Mouse (Mus musculus) kidney, embryonic 14.5 days (tissue): ENCODE measurements around the gene Tex261. TPM values are rescaled to one million over a fixed set of nuclear protein-coding genes. Genes with fewer than 3 reads are reported as not detected.

ENCODE experiments used
- ATAC-seq: fragments of 200-750 bp; cut with Nextera tagmentation; 2 replicates; pipeline ENCODE4 v1.8.0; 2017; ENCODE audit warnings: moderate number of reproducible peaks, mild to moderate bottlenecking, moderate TSS enrichment, moderate library complexity; ENCODE audit not compliant: low FRiP score, low TSS enrichment
- H3K27ac ChIP-seq: fragments of 300-500 bp; sonication (generic); 2 replicates; pipeline ENCODE4 v1.5.1; 2014; ENCODE audit warnings: low read depth, mild to moderate bottlenecking, low read length, moderate library complexity, mixed read lengths
- H3K27me3 ChIP-seq: fragments of 300-500 bp; sonication (generic); 2 replicates; pipeline ENCODE4 v1.6.1; 2014; ENCODE audit warnings: mild to moderate bottlenecking, low read length; ENCODE audit not compliant: control insufficient read depth, insufficient read depth
- H3K36me3 ChIP-seq: fragments of 300-500 bp; sonication (generic); 2 replicates; pipeline ENCODE4 v1.6.1; 2014; ENCODE audit warnings: low read length, mixed read lengths; ENCODE audit not compliant: control insufficient read depth, insufficient read depth
- H3K4me1 ChIP-seq: fragments of 300-500 bp; sonication (generic); 2 replicates; pipeline ENCODE4 v1.6.1; 2014; ENCODE audit warnings: low read length, mixed read lengths; ENCODE audit not compliant: control insufficient read depth, insufficient read depth
- H3K4me2 ChIP-seq: fragments of 300-500 bp; sonication (generic); replicated peaks from 2 replicates; pipeline ENCODE4 v1.6.1; 2014; ENCODE audit warnings: low read depth, mild to moderate bottlenecking, low read length
- H3K4me3 ChIP-seq: fragments of 300-500 bp; sonication (generic); 2 replicates; pipeline ENCODE4 v1.5.1; 2014; ENCODE audit warnings: mild to moderate bottlenecking, low read length
- H3K9ac ChIP-seq: fragments of 300-500 bp; sonication (generic); 2 replicates; pipeline ENCODE4 v1.6.1; 2014; ENCODE audit warnings: low read depth, mild to moderate bottlenecking, low read length, moderate library complexity
- H3K9me3 ChIP-seq: fragments of 300-500 bp; sonication (generic); 2 replicates; pipeline ENCODE4 v1.6.1; 2016; ENCODE audit warnings: low read length; ENCODE audit not compliant: control insufficient read depth
- whole genome bisulfite sequencing: fragments of 180-500 bp; shearing (Covaris S2); extraction: QIAGEN DNeasy Blood & Tissue Kit; methylation state at CpG from one replicate; pipeline ENCODE4 v1.1.7; 2014; 5-methylcytosine and 5-hydroxymethylcytosine counted together
- polyA plus RNA-seq: library from polyadenylated mRNA; unstranded; fragments of >200 nt; fragmentation: Nextera tagmentation; extraction: Ambion mirVana; gene quantifications from 2 replicates; pipeline ENCODE4 v1.2.1, GENCODE M21; 2014

The Tex261 gene
- polyA plus RNA-seq, 1 experiment from 2014 or later, result 67.3 TPM

DNA sequence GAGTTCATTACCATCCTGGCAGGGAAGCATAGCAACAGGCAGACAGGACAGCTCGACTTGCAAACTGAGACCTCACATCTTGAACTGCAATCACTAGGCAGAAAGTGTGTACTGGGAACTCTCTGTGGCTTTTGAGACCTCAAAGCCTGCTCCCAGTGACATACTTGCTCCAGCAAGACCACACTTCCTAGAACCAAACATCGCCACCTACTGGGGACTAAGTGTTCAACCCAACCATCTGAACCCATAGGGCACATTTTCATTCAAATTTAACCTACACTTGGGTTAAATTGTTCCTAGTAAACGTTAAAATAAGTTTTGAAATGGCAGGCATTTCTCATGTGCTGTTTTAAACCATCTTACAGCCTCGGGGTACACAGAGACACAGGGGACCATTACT is 48.4 kb downstream of the Tex261 start:
- ATAC-seq, result no peak
- Histone ChIP-seq H3K9me3 (no peaks in the 10 kb centered on the region), H3K36me3 (no peaks in the 10 kb centered on the region), H3K27me3 (peaks cover 34% of the 10 kb centered on the region), H3K4me3 (no peak overlapping the region), H3K4me2 (no peak overlapping the region), H3K27ac (no peak overlapping the region), H3K9ac (no peak overlapping the region), H3K4me1 (no peaks in the 10 kb centered on the region)
- WGBS, result 45% methylated on average over 4 of the region's 4 CpGs

DNA sequence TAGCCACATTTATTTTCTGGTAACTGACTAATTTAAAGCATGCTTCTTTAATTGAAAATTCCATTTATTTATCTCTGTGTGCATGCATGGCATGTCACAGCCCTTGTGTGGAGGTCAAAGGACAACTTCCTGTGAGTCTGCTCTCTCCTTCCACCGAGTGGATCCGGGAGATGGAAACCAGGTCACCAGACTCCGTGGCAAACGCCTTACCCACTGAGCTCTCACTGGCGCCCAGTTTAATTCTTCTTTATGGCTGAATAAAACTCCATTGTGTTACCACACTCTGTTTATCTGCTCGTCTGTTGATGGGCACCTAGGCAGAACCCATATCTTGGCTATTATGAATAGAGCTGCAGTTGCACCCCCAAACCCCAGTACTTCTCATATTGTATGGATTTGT is 53.1 kb downstream of the Tex261 start:
- no peak for ATAC-seq
- WGBS, result 13% methylated on average over 6 of the region's 6 CpGs

More for the DNA sequence above, 53.1 kb downstream of the Tex261 start:
- no peak overlapping the region for H3K4me3 ChIP-seq
- H3K36me3 ChIP-seq, result no peaks in the 10 kb centered on the region
- no peaks in the 10 kb centered on the region for H3K4me1 ChIP-seq
- peaks cover 80% of the 10 kb centered on the region for H3K27me3 ChIP-seq
- H3K9ac ChIP-seq, result no peak overlapping the region
- no peak overlapping the region for H3K27ac ChIP-seq
- no peaks in the 10 kb centered on the region for H3K9me3 ChIP-seq
- no peak overlapping the region for H3K4me2 ChIP-seq

Other genes starting within 250 kb of the Tex261 start
- 4.0 and 7.6 TPM in 2 replicates for gene Actg2, start 239.5 kb downstream of the Tex261 start, polyA plus RNA-seq
- 19.1 and 24.2 TPM in 2 replicates for gene Stambp, start 203.1 kb downstream of the Tex261 start, polyA plus RNA-seq
- not detected in 2 replicates for gene Clec4f, start 119.6 kb downstream of the Tex261 start, polyA plus RNA-seq
- not detected in 2 replicates for gene Cd207, start 98.0 kb downstream of the Tex261 start, polyA plus RNA-seq
- not detected in 2 replicates for gene Vax2, start 64.5 kb downstream of the Tex261 start, polyA plus RNA-seq
- gene Atp6v1b1, start 32.8 kb downstream of the Tex261 start, polyA plus RNA-seq, result 3.5 and 3.6 TPM in 2 replicates
- 0.21 and 0.28 TPM in 2 replicates for gene Ankrd53, start 13.2 kb downstream of the Tex261 start, polyA plus RNA-seq
- 42.7 and 43.5 TPM in 2 replicates for gene Nagk, start 19.2 kb upstream of the Tex261 start, polyA plus RNA-seq
- 18.2 and 22.0 TPM in 2 replicates for gene Paip2b, start 55.9 kb upstream of the Tex261 start, polyA plus RNA-seq
- gene Zfp638, start 91.3 kb upstream of the Tex261 start, polyA plus RNA-seq, result 72.4 and 93.1 TPM in 2 replicates
- 12.4 and 17.3 TPM in 2 replicates for gene Dysf, start 232.8 kb upstream of the Tex261 start, polyA plus RNA-seq